Mouse (Mus musculus): ENCODE measurements around the gene Fam102a. TPM values are rescaled to one million over a fixed set of nuclear protein-coding genes. Genes with fewer than 3 reads are reported as not detected.
A peak's percentile ranks its signal among the peaks of the same experiment; 100 is the strongest.
"Not testable (repeated sequence)": the region's sequence is repeated elsewhere in the genome, so short reads cannot be mapped to it uniquely, and the experiment has no call there.

Gene Fam102a
- total RNA-seq (2022) = 10 to 100 TPM; 39.5 to 50.2 (median 47.2) TPM

DNA sequence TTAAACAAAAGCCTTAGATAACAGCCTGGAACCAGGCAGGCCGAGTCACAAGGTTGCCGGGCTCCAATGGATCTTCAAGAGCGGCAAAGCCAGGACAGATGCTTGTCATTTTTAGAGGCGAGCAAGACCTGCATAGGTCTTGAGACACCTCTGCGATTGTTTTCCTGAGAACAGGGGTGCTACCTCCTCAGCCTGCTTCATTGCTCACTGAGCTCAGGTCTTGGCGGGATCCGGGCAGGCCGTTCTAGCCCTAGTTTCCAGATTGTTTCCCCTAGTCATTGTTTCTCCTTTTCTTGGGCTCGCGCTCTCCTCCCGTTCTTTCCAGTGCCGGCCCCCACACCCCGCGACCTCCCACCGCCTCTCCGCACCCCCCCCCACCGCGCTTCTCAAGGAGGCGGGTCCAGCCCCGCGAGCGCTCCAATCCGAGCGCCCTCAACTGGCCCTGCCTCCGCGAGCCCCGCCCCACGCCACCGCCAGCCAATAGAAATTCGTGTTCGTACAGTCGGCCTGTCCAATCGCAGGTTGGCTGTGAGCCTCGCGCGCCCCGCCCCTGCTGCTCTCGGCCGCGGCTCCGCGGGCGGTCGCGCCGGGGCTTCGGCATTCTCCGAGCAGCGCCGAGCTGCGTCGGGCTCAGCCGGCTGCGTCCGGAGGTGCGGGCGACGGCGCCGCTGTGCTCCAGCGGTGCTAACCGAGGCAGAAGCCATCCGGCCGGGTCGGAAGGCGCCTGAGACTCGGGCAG lies at the start of gene Fam102a:
Fam102a (plus strand) TSS at position 600 of the 739 bp plus-strand sequence.
- DNase-seq = peak; percentile 97

DNA sequence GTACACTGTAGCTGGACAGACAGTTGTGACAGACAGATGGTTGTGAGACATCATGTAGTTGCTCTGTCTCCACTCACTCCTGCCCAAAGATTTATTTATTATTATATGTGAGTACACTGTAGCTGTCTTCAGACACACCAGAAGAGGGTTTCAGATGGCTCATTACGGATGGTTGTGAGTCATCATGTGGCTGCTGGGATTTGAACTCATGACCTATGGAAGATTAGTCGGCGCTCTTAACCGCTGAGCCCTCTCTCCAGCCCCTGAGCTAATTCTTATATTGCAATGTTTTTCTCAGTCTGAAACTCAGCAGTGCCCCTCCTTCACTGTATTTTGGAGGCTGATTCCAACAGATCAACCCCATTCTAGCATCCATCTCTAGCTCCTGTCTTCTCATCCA lies 49.4 kb upstream of the Fam102a start:
- DNase-seq = no peak

DNA sequence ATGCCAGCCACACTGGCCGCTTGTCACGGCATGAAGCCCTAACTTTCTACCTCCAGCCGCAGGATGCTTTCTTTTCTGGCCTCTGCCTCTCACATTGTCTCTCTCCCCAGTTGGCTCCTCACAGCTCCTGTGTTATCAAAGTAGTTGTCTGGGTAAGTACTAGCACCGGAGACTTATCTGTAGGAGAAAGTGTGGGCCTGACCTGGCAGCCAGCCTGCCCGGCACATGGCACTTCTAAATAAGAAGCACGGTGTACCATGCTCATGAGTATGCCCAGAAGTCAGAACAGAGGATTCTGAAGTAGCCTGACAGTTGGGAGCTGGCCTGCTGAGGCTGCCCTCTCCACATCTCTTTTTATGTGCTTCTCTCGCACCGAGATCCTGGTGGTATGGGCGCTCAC lies 49.0 kb upstream of the Fam102a start:
- DNase-seq = no peak

DNA sequence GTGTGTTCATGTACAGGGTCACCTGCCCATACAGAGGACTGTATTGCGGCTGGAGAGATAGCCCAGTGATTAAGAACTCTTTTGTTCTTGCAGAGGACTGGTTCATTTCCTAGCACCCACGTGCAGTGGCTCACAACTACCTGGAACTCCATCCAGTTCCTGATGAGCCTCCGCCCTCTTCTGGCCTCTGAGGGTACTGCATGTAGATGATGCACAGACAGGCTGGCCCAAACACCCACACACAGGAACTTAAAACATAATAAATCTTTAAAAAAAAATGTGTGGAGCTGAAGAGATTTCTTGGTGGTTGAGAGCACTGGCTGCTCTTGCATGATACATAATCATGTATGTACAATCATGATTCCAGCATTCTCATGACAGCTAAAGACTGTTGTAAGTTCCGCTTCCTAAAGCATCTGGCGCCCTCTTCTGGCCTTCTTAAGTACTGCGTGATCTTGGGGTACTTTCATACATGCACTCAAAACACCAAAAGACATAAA lies 48.0 kb upstream of the Fam102a start:
- peak; percentile 84 for DNase-seq

DNA sequence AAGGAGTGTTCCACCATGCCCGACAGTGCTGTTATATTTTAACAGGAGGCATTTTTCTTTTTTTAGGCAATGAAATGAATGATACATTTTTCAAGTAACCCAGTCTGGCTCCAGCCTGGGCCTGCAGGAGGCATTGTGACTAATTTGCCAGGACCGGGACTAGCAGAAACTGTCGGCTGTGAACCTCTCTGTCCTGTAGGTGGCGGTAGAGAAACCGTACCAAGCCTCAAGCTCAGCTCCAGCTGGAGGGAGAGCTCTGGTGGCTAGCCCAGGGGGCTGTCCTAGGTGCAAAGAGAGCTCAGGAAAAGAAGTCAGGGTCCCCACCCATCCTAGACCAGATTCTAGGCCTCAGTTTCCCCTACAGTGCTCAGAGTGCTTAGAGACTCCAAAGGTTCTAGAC lies 46.5 kb upstream of the Fam102a start:
- peak; percentile 74 for DNase-seq

DNA sequence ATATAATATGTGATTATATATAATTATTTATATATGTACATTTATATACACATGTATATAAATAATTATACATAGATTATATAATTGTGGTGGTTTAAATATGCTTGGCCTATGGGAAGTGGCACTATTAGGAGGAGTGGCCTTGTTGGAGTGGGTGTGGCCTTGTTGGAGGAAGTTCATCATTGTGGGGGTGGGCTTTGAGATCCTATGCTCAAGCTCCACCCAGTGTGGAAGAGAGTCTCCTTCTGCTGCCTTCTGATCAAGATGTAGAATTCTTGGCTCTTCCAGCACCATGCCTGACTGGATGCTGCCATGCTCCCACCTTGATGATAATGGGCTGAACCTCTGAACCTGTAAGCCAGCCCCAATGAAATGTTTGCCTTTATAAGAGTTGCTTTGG lies 44.4 kb upstream of the Fam102a start:
- DNase-seq = not testable (repeated sequence)

DNA sequence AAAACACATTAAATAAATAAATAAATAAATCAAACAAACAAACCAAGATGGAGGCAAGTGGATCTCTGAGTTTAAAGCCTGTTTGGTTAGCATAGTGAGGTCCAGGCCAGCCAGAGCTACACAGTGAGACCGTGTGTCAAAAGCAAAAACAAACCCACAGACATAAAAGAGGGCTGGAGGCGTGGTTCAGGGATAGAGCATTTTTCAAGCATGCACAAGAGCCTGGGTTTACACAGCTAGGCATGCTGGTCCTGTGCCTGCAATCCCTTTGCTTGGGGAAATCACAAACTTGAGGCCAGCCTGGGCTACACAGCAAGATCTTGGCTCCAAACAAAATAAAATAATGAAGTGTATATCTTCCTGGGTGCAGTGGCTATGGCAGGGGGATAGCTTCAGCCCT lies 42.5 kb upstream of the Fam102a start:
- DNase-seq = no peak

DNA sequence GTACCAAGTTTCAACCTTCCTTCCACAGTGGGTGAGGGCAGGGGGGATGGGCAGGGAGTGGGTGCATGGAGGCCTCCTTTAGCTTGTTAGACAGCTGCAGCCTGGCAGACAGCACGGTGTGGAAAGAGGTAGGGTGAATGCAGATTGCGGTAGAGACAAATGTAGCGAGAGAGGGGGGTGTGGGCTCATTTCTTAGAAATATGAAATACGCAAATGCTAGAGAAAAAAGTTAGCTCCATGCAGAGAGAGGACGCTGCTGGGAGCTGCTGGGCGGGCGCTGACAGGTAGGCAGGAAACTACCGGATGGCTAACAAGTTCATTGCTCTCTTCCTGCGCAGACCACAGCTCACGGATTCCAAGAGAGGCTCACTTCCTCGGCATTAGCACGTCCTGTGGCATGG lies 41.8 kb upstream of the Fam102a start:
- no peak for DNase-seq

DNA sequence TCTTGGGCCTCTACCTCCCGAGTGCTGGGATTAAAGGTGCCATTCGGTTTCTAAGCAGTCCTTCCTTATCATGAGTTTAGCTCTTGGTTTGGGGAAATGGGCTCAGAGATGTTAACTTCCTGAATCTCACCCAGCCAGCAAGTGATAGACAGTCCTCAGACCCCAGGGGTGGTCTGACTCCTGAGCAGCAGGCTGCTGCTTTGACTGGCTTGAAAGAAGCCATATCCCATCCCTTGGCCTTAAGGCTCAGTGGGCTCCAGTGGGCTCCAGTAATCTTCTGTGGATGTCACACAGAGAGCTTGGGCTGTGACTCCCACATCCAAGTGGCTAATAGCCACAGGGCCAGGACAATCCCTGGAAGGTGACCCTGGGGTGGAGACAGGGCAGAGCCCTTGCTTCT lies 40.6 kb upstream of the Fam102a start:
- no peak for DNase-seq

DNA sequence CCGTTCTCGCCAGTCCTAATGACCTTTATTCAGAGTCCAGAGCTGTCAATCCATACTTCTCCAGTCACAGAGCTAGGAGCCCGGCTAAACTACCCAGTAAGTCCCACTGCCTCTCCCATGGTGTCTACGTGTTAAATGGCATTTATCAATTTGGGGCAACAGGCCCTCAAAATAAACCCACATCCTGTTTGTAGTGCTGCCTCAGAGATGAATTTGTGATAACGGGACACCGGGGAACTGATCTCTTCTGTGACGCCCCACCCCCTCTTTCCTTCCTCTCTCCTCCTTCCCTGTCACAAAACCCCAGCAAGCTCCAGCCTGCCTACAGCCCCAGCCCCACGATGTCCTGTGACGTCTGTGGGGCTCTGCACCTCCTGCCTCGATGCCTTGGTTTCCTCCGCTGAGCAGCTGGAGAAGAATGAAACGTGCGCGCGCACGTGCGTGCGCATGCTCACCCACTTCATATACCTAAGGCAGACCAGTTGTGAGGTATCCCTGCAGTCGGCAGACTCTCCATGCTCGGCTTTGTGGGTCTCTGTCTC lies 39.9 kb upstream of the Fam102a start:
- no peak for DNase-seq

DNA sequence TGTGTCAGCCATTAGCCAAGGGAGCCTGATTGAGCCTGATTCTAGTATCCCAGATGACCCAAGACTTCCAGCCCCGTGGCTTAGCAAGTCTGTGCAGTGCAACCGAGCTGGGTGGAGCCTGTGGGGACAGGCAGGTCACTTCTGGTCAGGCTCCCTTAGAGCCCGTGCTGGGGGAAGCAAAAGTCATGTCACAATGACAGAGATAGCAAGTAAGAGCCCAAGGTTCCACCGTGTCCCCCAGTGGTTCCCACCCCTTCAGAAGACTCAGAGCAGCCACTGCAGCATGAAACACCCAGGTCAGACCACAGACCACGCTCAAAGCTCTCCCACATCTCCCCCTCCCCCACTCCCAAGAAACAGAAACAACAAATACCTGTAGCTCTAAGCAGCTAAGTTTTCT lies 38.9 kb upstream of the Fam102a start:
- DNase-seq = no peak

DNA sequence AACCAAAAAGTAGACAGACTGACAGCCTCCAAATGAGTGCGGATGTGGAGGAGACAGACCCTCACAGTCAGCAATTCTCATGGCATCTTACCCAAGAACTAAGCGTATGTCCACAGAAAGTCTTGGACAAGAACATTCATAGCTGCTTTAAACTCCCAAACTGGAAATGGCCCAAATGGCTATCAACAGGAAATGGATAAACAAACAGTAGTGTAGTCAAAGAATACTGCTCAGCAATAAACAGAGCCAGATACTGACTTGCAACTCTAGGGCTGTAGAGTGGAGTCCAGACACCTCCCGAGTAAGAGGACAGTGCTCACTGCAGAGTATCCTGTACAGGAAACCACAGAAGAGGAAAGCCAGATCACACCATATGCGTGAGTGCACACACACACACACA lies 35.8 kb upstream of the Fam102a start:
- DNase-seq = no peak

DNA sequence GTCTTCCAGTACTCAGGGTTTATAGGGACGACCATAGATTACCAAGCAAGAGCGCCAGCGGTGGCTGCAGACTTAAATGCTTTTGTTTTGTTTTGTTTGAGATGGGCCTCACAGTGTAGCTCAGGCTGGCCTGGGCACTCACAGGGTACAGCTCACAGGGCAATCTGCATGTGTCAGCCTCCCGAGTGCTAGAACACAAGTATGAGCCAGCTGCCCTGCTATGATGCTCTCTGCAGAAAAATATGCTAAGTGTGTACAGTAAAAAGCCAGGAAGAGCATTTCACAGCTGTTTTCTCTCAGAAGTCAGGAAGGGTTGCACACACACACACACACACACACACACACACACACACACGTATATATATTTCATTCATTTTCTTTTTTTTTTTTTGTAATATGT lies 34.7 kb upstream of the Fam102a start:
- DNase-seq = no peak

DNA sequence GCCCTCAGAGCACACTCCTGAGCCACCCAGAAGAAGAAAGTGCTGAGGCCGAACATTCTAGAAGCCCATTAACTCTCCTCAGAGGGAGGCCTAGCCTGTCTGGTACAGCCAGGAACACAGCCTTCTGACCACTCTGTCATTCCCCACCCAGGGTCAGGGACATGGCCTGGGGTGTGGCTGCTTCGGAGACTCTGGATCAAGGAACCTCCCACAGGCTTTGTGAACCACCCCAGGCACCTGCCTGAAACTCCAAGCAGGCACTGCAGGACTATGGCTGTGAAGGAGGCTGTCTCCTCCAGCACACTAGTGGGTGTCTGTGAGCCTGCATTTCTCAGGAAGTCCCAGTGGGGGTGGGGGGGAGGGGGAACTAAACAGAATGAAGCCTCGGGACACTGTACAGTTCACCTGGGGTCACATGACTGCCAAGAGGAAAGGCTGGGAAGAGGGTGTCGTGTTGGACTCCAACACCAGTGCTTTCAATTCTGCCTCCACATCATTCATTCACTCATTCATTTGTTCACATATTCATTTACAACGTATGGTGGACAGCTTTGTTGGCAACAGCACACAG lies 33.3 kb upstream of the Fam102a start:
- DNase-seq = no peak

DNA sequence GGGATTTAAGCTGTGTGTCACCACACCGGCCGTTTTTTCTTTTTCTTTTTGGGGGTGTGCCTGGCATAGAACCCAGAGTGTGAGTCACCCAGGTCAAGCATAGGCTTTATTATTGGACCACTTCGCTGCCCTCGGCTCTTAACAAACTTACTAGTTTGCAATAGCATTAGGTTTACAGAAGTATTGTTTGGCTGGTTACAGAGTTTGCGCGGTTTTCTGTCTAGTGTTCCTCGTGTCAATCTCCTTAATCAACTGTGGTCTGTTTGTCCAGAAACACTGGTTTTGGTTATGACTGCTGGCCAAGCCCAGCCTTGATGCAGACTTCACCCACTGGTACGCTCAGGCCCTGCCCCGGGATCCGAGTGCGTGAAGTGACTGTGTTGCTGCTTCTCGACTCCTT lies 32.3 kb upstream of the Fam102a start:
- no peak for DNase-seq

DNA sequence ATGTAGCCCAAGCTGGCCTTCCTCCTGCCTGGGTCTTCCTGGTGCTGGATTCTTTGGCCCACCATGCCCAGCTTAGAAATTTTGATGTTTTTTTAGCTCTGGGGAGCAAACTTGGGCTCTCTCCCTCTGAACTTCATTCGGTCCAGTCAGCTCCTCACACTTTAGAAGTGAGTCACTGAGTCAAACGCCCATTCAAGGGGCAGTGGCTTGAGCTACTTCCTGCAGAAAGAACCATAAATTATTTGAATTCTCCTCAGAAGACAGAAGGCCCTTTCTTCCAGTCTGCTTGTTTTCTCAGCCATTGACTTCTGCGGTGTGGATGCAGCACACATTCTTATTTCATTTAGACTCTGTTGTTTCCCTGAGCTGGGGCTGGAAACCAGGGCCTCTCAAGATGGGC lies 31.5 kb upstream of the Fam102a start:
- no peak for DNase-seq

DNA sequence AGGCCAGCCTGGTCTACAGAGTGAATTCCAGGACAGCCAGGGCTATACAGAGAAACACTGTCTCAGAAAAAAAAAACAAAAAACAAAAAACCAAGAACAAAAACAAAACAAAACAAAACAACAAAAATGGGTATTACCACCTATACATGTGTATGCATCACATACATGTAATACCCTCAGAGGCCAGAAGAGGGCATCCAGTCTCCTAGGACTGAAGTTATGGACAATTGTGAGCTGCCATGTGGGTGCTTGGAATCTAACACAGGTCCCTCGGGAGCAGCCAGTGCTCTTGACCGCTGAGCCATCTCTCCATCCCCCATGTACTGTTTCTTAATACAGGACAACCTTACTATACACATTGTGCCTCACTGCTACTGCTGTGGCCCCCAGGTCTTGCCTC lies 29.6 kb upstream of the Fam102a start:
- DNase-seq = no peak

DNA sequence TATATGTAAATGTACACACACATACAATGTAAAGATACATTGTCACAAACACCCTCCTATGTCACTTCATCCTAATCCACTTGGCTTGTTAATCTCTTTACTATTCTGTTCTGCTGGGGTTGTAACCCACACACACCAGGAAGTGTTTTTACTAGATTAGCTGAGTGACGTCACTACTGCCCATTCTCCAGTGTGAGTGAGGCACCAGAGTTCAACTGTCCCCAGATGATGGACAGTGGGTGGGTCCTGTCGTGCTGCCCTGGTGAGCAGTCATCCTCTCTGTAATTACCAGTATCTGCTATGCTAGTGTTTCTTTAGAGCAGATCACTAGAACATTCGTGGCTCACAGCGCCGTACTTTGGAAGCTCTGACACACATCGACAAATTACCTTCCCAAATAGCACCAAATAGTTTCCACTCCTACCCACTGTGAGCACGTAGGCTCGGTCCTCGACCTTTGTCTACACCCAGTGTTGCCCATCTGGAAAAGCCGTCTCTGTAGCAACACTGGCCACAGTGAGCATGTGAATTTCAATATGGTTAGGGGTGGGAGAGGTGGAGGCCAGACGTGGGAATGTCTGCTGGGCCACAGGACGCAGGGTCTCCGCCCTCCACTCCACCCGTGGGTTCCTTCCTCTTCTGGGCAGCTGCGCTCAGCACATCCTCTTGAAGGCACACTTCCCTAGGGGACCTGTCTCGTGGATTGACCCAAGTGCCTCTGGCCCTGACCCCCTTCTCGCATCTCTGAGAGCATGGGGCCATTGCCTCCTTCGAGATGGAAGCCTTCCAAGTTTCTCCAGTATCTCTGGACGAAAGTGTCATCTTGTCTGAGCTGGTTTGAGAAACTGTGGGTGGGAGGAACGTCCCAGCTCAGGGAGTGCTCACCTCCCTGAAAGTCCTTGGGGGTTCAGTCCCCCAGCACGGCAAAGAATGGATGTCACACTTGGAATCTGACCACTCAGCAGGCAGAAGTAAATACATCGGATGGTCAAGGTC lies 28.2 kb upstream of the Fam102a start:
- DNase-seq = no peak

DNA sequence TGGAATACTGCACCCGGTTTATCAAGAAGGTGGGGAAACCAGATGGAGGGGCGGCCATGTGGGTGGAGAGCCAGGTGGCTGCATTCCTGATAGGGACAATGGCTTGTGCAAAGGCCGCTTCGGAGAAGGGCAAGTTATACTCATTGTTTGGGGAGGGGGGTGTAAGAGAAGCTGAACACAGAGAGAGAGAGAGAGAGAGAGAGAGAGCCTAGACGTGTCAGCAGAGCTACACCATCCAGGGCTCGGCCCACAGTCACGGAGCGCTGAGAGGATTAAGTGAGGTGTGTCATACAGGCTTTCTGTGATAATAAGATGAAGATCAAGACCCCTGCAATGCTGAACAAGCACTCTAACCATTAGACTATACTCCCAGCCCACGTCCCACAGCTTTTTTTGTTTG lies 27.2 kb upstream of the Fam102a start:
- no peak for DNase-seq

DNA sequence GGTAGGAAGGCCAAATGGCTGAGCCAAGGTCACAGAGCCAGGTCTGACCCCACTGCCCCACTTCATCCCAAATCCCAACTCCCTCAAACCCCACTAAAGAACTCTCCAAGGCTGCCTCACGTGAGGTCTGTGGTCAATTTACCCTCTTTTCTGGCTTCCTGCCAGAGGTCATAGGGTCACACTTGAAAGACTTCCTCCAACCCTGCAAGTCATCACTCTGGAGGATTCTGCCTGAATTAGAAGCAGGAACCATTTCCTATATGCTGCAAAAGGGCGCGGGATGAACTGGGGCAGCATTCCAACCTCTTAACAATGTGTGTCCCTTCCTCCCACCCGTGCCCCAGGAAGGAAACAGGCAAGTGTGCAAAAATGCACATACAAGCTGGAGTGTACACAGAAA lies 25.8 kb upstream of the Fam102a start:
- no peak for DNase-seq

DNA sequence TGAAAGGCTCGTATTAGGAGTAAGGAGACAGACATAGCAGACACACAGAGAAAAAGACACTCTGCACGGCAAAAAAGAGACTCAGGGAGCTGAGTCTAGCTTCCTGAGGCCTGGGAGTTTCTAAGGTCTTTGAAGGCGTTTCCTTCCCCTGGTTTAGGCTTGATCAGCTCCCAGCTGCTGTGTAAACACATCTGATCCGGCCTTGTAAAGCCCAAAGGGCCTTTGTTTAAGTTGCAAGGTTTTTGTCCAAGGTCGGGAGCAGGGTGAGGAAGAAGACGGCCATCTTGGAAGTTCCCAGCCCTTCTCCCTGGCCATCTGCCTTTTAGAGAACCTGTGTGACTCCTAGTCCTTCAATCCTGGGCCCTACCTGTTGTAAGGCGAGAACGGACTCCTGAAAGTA lies 25.2 kb upstream of the Fam102a start:
- no peak for DNase-seq

DNA sequence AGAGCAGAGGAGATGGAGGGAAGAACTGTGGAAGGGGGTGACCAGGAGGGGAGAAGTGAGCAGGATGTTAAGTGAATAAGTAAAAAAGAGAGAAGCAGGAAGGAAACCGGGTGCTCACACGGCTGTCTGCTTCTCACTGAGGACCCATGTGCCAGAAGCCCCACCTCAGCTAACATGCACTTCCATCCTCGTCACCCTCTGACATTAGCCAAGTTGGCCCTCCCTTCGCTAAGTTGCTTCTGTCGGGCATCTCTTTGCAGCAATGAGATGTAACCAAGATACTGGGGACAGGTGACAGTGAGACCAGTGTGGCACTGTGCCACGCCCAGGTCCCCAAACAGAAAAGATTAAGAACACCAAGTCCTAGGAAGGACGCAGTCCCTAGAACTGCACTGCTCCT lies 22.5 kb upstream of the Fam102a start:
- DNase-seq = no peak

DNA sequence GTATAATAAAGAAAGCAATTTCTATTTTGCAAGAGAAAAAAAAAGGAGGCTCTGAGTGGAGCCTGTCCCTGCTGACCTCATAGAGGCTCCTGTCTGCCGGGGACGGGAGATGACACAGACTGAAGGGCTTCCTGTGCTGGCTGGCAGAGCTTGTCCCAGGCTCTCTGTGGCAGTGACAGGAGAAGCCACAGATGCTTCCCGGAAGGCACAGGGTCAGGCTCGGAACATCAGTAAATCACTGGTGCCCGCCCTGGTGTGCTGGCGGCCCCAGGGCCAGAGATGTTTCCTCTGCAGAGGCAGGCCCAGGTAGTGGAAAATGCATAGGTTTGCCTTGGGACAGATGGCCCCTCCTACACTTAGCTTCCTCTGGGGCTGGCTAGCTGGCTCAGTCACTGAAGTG lies 20.8 kb upstream of the Fam102a start:
- DNase-seq = peak; percentile 78

Measured in adrenal gland, adult 8-10 months (tissue).